8 mouse cellular contexts compared by ENCODE assay signal in genomic region chr1:167308261-167309054, GRCm38 (mm10). TPM values are rescaled to one million over a fixed set of nuclear protein-coding genes. Genes with fewer than 3 reads are reported as not detected.
DNase-seq lines count a peak whose midpoint lies in the region; ATAC-seq and TF ChIP-seq lines count a peak whose summit lies in the region.

TSS of gene Tmco1 (plus strand) at chr1:167308378.

- TF ChIP-seq CTCF in cortical plate, adult 2 months (IDR thresholded peaks at IDR 0.05; ENCODE audit: extremely low read depth, insufficient read depth, low read length) = no peak

- DNase-seq in gastrocnemius, postnatal 10 days = peak; percentile 99
- peak; percentile 99 for DNase-seq in induced T-regulatory cell, adult 2 months (ENCODE audit: low read depth)
- DNase-seq in left cerebral cortex, adult 9 months (ENCODE audit: low spot score in 2 of 2) = peak; percentile 90 to 98
- peak; percentile 99 for DNase-seq in right cerebral cortex, postnatal 14 days
- DNase-seq in urinary bladder, postnatal 36 days (ENCODE audit: low spot score in 2 of 2) = peak; percentile 95 to 98

- ATAC-seq in activated CD4-positive, CD25-positive, alpha-beta regulatory T cell, adult 4 months = peak; percentile 98
- peak; percentile 89 for ATAC-seq in megakaryocyte progenitor cell, adult 5-6 weeks (replicated peaks; ENCODE audit: poor library complexity)

- TF ChIP-seq POLR2A in cortical plate, adult 2 months (IDR thresholded peaks at IDR 0.05; ENCODE audit: extremely low read depth, insufficient read depth, low read length) = peak; percentile 85

- H3K4me3 ChIP-seq in cortical plate, adult 2 months (ENCODE audit: insufficient read depth, low read length) = peak within 1 kb of the TSS; percentile 74

- H3K27ac ChIP-seq in cortical plate, adult 2 months (ENCODE audit: insufficient read depth, low read length) = peak within 1 kb of the TSS; percentile 95

- H3K4me1 ChIP-seq in cortical plate, adult 2 months (ENCODE audit: control insufficient read depth, insufficient read depth, low read length) = peaks cover 2% of the 10 kb centered on the region; the same call in 1 of the 2 replicates

RNA-seq across cellular contexts. Expression of gene Tmco1, which starts in this region (rescaled TPM):
- 100 to 1,000 TPM in 1 of 2 experiments, 10 to 100 TPM in 1; 94.8 to 120 TPM for polyA plus RNA-seq in activated CD4-positive, CD25-positive, alpha-beta regulatory T cell, adult 4 months (2017; shearing (Covaris generic))
- 61.4 and 70.4 TPM in 2 replicates for polyA plus RNA-seq in cortical plate, adult 2 months (2012; rRNA removed)
- total RNA-seq in gastrocnemius, postnatal 10 days (2021) = 10 to 100 TPM; 42.8 to 43.2 TPM
- 168 and 183 TPM in 2 replicates for total RNA-seq in megakaryocyte progenitor cell, adult 5-6 weeks (2015)
- 176 and 178 TPM in 2 replicates for total RNA-seq in megakaryocyte progenitor cell, adult 5-6 weeks (2017)

Comparison
In these comparisons a context has a peak if more than half of its experiments do, and no peak if none do; other contexts are left out.
1. Peak in every context shown above with its lines: DNase-seq, ATAC-seq, H3K4me3 ChIP-seq and H3K27ac ChIP-seq.